Mouse (Mus musculus) embryonic facial prominence, embryonic 11.5 days (tissue): ENCODE measurements around the gene Adam19. TPM values are rescaled to one million over a fixed set of nuclear protein-coding genes. Genes with fewer than 3 reads are reported as not detected.
A peak's percentile ranks its signal among the peaks of the same experiment; 100 is the strongest.

Experiments used
- ATAC-seq: fragments of 200-750 bp; cut with Nextera tagmentation; replicated peaks from 2 replicates; pipeline ENCODE4 v1.8.0; 2017; ENCODE audit warnings: low read depth; ENCODE audit not compliant: insufficient number of reproducible peaks, low FRiP score, low TSS enrichment
- DNase-seq: peaks from one replicate; pipeline ENCODE4 v3.0.0-alpha.2; 2015; ENCODE audit warnings: low spot score
- H3K27ac ChIP-seq: fragments of 300-500 bp; sonication (generic); replicated peaks from 2 replicates; pipeline ENCODE4 v1.5.1; 2014; ENCODE audit warnings: mild to moderate bottlenecking, low read depth, low read length, control low read depth
- H3K27me3 ChIP-seq: fragments of 300-500 bp; sonication (generic); 2 replicates; pipeline ENCODE4 v1.6.1; 2014; ENCODE audit warnings: mild to moderate bottlenecking, low read length, moderate library complexity, mixed read lengths; ENCODE audit not compliant: control insufficient read depth, insufficient read depth
- H3K36me3 ChIP-seq: fragments of 300-500 bp; sonication (generic); replicated peaks from 2 replicates; pipeline ENCODE4 v1.6.1; 2014; ENCODE audit warnings: low read depth, mild to moderate bottlenecking, low read length, moderate library complexity, mixed read lengths; ENCODE audit not compliant: control insufficient read depth, insufficient read depth
- H3K4me1 ChIP-seq: fragments of 300-500 bp; sonication (generic); 2 replicates; pipeline ENCODE4 v1.6.1; 2014; ENCODE audit warnings: low read length, mixed read lengths; ENCODE audit not compliant: control insufficient read depth, insufficient read depth
- H3K4me2 ChIP-seq: fragments of 300-500 bp; sonication (generic); 2 replicates; pipeline ENCODE4 v1.6.1; 2014; ENCODE audit warnings: low read depth, mild to moderate bottlenecking, control low read depth, low read length, moderate library complexity
- H3K4me3 ChIP-seq: fragments of 300-500 bp; sonication (generic); 2 replicates; pipeline ENCODE4 v1.5.1; 2014; ENCODE audit warnings: low read depth, low read length, control low read depth
- H3K9ac ChIP-seq: fragments of 300-500 bp; sonication (generic); replicated peaks from 2 replicates; pipeline ENCODE4 v1.6.1; 2014; ENCODE audit warnings: mild to moderate bottlenecking, control low read depth, low read length
- H3K9me3 ChIP-seq: fragments of 300-500 bp; sonication (generic); replicated peaks from 2 replicates; pipeline ENCODE4 v1.6.1; 2016; ENCODE audit warnings: mild to moderate bottlenecking, low read length, inconsistent platforms, mixed read lengths; ENCODE audit not compliant: control insufficient read depth
- WGBS: fragments of 180-500 bp; shearing (Covaris S2); extraction: QIAGEN DNeasy Blood & Tissue Kit; methylation state at CpG from one replicate; pipeline ENCODE4 v1.1.7; 2014; 5-methylcytosine and 5-hydroxymethylcytosine counted together
- polyA plus RNA-seq: library from polyadenylated mRNA; unstranded; fragments of >200 nt; fragmentation: Nextera tagmentation; extraction: Ambion mirVana; gene quantifications from 2 replicates; pipeline ENCODE4 v1.2.1, GENCODE M21; 2014

The Adam19 gene
- polyA plus RNA-seq, 1 experiment from 2014 or later, result 9.4 TPM

DNA sequence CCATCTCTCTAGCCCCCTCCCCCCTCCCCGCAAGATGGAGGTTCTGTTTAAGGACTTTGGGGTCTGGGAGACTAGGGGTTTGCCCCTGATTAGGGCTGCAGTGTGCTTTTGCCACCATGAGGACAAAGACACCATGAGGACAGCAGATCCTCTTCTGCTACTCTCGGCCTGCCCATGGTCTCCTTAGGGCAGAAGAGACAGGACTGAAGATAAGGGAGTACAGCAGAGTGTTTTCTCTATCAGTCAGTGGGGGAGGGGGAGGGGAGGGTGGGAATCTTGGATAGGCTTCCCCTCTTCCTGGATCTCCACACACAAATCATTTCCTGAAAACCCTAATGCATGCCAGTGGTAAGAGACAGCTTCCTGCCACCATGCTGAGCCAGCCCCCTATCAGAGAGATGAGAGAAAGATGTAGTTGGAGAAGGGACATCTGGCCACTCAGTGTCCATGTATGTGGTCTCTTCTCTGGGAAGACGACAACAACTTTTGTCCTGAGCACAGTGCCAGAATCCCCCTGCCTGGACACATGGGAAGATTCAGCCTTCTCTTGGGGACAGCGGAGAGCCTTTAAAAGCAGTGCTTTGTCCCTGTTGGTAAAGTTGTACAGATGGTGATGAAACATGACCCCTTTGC, 33.4 kb downstream of the Adam19 start:
- no peaks in the 10 kb centered on the region for H3K36me3 ChIP-seq
- no peak overlapping the region for H3K4me2 ChIP-seq
- no peaks in the 10 kb centered on the region for H3K27me3 ChIP-seq
- H3K9me3 ChIP-seq, result no peaks in the 10 kb centered on the region
- no peak overlapping the region for H3K9ac ChIP-seq
- ATAC-seq (no peak), DNase-seq (no peak)
- no peaks in the 10 kb centered on the region for H3K4me1 ChIP-seq
- H3K27ac ChIP-seq, result no peak overlapping the region
- no peak overlapping the region for H3K4me3 ChIP-seq
- WGBS, result 74% methylated on average over 4 of the region's 4 CpGs

DNA sequence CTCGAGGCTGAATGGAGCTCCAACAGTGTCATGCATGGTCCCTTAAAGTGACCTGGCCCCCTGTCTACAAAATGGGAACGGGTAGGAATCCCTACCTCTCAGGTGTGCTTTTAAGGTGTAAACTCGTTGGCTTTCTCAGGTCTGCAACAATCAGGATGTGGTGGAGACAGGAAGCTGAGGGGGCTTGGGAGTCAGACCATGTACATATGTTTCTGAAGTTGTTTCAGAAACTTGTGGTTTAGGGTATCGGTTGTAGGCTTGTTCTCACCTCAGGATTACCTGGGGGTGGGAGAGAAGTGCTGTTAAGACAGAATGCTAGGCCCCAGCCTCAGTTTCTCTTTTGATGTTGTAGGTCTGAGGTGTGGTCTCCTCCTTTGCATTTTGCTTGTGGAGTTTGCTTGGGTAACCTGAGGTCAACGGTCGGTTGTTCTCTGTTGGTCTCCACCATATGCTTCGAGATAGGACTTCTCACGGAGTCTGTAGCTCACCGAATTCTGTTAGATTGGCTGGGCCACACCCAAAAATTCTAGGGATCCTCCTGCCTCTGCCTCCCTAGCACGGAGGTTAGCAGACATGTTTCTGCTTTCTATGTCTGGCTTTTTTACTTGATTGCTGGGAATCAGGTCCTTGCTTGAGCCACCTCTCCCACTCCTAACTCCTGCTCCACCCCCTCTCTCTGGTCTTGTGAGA, 34.4 kb downstream of the Adam19 start:
- no peak for DNase-seq
- Histone ChIP-seq H3K27ac (no peak overlapping the region), H3K36me3 (no peaks in the 10 kb centered on the region; the same call in 1 of the 2 replicates), H3K4me2 (no peak overlapping the region), H3K9me3 (no peaks in the 10 kb centered on the region), H3K4me1 (no peaks in the 10 kb centered on the region), H3K27me3 (no peaks in the 10 kb centered on the region), H3K9ac (no peak overlapping the region), H3K4me3 (no peak overlapping the region)
- WGBS, result 88% methylated on average over 10 of the region's 10 CpGs
- ATAC-seq, result no peak

- Histone ChIP-seq H3K9ac (no peak overlapping the region), H3K4me1 (no peaks in the 10 kb centered on the region; the same call in 1 of the 2 replicates), H3K27me3 (no peaks in the 10 kb centered on the region), H3K4me2 (no peak overlapping the region), H3K9me3 (no peaks in the 10 kb centered on the region), H3K36me3 (no peaks in the 10 kb centered on the region; the same call in 1 of the 2 replicates), H3K4me3 (no peak overlapping the region), H3K27ac (no peak overlapping the region)
- ATAC-seq, result no peak
- 69% methylated on average over 10 of the region's 10 CpGs for whole genome bisulfite sequencing
- DNase-seq, result no peak
Observed at GRCm38 (mm10) chr11:46090951-46091667, 35.3 kb downstream of the Adam19 start.

GRCm38 (mm10) chr11:46092121-46092520, 36.3 kb downstream of the Adam19 start:
- WGBS, result 86% methylated on average over 4 of the region's 4 CpGs
- no peak for ATAC-seq
- no peaks in the 10 kb centered on the region; the same call in 1 of the 2 replicates for H3K4me1 ChIP-seq

DNA sequence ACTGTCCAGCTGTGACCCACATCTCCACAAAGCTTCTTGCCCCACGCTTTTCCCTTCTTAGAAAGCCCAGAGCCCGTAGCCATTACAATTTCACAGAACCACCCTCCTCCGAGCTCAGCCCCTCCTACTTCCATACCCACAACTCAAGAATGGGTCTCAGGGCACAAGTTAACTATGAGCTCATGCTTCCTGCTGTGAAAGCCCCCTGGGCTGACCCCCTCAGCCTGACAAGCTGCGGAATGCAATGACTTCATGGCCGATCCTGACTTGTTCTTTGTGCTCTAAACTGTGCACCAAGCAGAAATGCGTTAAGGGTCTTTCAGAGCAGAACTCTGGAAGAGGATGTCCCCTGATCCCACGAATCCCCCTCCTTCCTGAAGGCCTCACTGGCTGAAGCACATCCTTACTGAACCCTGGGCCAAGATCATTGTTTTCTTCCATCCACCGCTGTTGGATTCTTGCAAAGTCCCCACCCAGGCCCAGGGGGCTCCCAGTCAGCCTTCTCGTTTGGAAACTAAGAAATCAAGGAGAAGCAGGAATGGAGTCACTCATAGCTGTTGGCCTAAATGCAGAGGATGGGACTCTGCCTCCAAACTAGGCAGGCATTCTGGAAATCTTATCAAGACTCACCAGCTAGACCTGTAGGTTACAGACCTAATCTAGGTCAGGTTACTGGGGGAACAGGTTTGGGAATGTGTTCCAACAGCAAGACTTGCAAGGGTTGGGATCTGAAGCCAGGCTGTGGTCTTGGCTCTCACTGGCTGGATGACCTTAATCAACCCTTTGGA, 39.9 kb downstream of the Adam19 start:
- peak; percentile 29 for DNase-seq
- Histone ChIP-seq H3K9me3 (no peaks in the 10 kb centered on the region), H3K4me2 (no peak overlapping the region), H3K27me3 (no peaks in the 10 kb centered on the region), H3K4me3 (no peak overlapping the region), H3K27ac (no peak overlapping the region), H3K4me1 (no peaks in the 10 kb centered on the region; the same call in 1 of the 2 replicates), H3K36me3 (peaks cover 2% of the 10 kb centered on the region), H3K9ac (no peak overlapping the region)
- WGBS, result 68% methylated on average over 9 of the region's 9 CpGs
- ATAC-seq, result peak; percentile 56; the same call in 1 of the 2 replicates

More at GRCm38 (mm10) chr11:46092121-46092520, 36.3 kb downstream of the Adam19 start:
- no peaks in the 10 kb centered on the region for H3K9me3 ChIP-seq
- no peak overlapping the region for H3K4me3 ChIP-seq
- H3K27ac ChIP-seq, result no peak overlapping the region
- H3K9ac ChIP-seq, result no peak overlapping the region
- H3K36me3 ChIP-seq, result no peaks in the 10 kb centered on the region; the same call in 1 of the 2 replicates
- no peak overlapping the region for H3K4me2 ChIP-seq
- no peaks in the 10 kb centered on the region for H3K27me3 ChIP-seq
- no peak for DNase-seq

DNA sequence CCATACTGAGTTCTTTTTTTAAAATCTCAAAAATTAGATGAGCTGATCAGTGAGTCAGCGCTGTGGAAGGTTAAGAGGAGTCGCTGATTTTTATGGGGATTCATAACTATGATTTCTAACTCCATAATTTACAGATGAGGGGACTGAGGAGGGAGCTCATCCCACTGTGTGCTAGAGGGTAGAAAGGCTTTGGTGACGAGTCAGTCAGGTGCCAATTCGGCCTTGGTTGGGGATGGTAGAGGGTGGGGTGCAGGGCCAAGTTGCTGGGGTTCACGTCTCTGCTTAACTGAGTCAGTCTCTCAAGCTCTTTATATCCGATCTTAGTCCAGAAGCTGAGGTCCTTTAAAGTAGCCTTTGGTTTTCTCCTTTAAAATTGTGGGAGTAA, 40.5 kb downstream of the Adam19 start:
- 87% methylated on average over 6 of the region's 6 CpGs for WGBS
- Histone ChIP-seq H3K4me3 (no peak overlapping the region), H3K9ac (no peak overlapping the region), H3K4me1 (no peaks in the 10 kb centered on the region; the same call in 1 of the 2 replicates), H3K27me3 (no peaks in the 10 kb centered on the region), H3K27ac (no peak overlapping the region), H3K9me3 (no peaks in the 10 kb centered on the region), H3K4me2 (no peak overlapping the region), H3K36me3 (peaks cover 2% of the 10 kb centered on the region)
- no peak for DNase-seq
- no peak for ATAC-seq

DNA sequence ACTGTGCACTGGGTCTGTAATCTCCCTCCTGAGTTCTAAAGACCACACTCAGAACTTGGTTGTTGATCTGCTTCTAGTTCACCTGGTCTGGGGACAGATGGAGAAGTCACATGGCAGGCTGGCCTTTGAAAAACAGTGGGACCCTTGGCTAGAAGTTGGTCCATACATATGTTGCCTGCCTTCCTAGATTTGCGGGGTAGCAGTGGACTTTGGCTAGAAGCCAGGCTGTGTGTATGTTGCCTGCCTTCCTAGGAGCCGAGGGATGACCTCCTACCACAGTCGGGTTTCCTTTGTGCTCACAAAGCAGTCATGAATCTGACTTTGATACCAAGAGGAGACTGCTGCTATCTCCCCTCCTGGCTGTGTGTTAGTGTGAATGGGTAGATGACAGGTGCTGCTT, 41.3 kb downstream of the Adam19 start:
- no peak for DNase-seq
- Histone ChIP-seq H3K27ac (no peak overlapping the region), H3K4me1 (no peaks in the 10 kb centered on the region; the same call in 1 of the 2 replicates), H3K9ac (no peak overlapping the region), H3K4me2 (no peak overlapping the region), H3K36me3 (peaks cover 2% of the 10 kb centered on the region), H3K9me3 (no peaks in the 10 kb centered on the region), H3K4me3 (no peak overlapping the region), H3K27me3 (no peaks in the 10 kb centered on the region)
- ATAC-seq, result no peak
- WGBS, result 88% methylated on average over 3 of the region's 3 CpGs
